Mouse (Mus musculus) adrenal gland, postnatal 36 days (tissue): ENCODE results near the gene Dctpp1. TPM values are rescaled to one million over a fixed set of nuclear protein-coding genes. Genes with fewer than 3 reads are reported as not detected.

Experiments used
- DNase-seq, 2 experiments: peaks; one replicate each; pipeline ENCODE4 v3.0.0; 2021; ENCODE audit warnings: mixed read lengths in 1 of 2
- total RNA-seq, 2 experiments: library from RNA; stranded (reverse); gene quantifications; 2 replicates each; pipeline ENCODE4 v1.2.3; 2021

The Dctpp1 gene
- total RNA-seq, 2 experiments from 2014 or later: 27.8 to 49.1 TPM

- DNase-seq: no peak
Measured at GRCm38 (mm10) chr7:127210266-127210665, 50.2 kb downstream of the Dctpp1 start.

- no peak for DNase-seq
Measured at GRCm38 (mm10) chr7:127209851-127210250, 50.7 kb downstream of the Dctpp1 start.

GRCm38 (mm10) chr7:127208553-127209438, 51.7 kb downstream of the Dctpp1 start, which contains the start of gene Mylpf:
Mylpf (plus strand) TSS chr7:127208890.
- DNase-seq: peak; percentile 95 to 96

- no peak for DNase-seq
Measured at GRCm38 (mm10) chr7:127208295-127208552, 52.3 kb downstream of the Dctpp1 start, which contains the start of gene Tbc1d10b. Tbc1d10b (minus strand) TSS chr7:127208468.

GRCm38 (mm10) chr7:127207374-127208294, 52.9 kb downstream of the Dctpp1 start:
- peak in 1 of 2 experiments; percentile 27 for DNase-seq

Other genes starting within 250 kb of the Dctpp1 start
- gene Mvp, start 246.1 kb downstream of the Dctpp1 start, total RNA-seq: 100 to 1,000 TPM; 102 to 129 TPM
- gene Pagr1b, start 244.2 kb downstream of the Dctpp1 start, total RNA-seq: 1 to 10 TPM in 1 of 2 experiments, not detected in 1; 3.0 TPM
- gene Pagr1a, start 243.4 kb downstream of the Dctpp1 start, total RNA-seq: 10 to 100 TPM in 1 of 2 experiments, 1 to 10 TPM in 1; 4.4 to 15.1 TPM
- gene Gm42742, start 239.6 kb downstream of the Dctpp1 start, total RNA-seq: 10 to 100 TPM; 28.9 to 29.6 TPM
- gene Prrt2, start 239.5 kb downstream of the Dctpp1 start, total RNA-seq: 1 to 10 TPM; 1.9 to 2.9 TPM
- gene Maz, start 233.7 kb downstream of the Dctpp1 start, total RNA-seq: 100 to 1,000 TPM; 120 to 126 TPM
- gene Kif22, start 218.2 kb downstream of the Dctpp1 start, total RNA-seq: 1 to 10 TPM; 5.7 to 6.8 TPM
- not detected for gene Zg16, start 173.4 kb downstream of the Dctpp1 start, total RNA-seq
- 1 to 10 TPM in 1 of 2 experiments, under 1 TPM in 1; 0.89 to 1.1 TPM for gene AI467606, start 169.3 kb downstream of the Dctpp1 start, total RNA-seq
- gene Qprt, start 138.5 kb downstream of the Dctpp1 start, total RNA-seq: under 1 TPM; 0.26 to 0.40 TPM
- gene Spn, start 122.9 kb downstream of the Dctpp1 start, total RNA-seq: 1 to 10 TPM in 1 of 2 experiments, under 1 TPM in 1; 0.70 to 1.3 TPM
- gene Cd2bp2, start 64.7 kb downstream of the Dctpp1 start, total RNA-seq: 10 to 100 TPM; 59.3 to 61.0 TPM
- gene Tbc1d10b, start 52.2 kb downstream of the Dctpp1 start, total RNA-seq: 10 to 100 TPM; 40.7 to 48.4 TPM
- 1 to 10 TPM; 1.9 to 2.7 TPM for gene Mylpf, start 51.8 kb downstream of the Dctpp1 start, total RNA-seq
- gene Zfp553, start 27.6 kb downstream of the Dctpp1 start, total RNA-seq: 10 to 100 TPM; 10.1 to 11.9 TPM
- 1 to 10 TPM; 5.6 to 7.9 TPM for gene Sept1, start 27.6 kb downstream of the Dctpp1 start, total RNA-seq
- gene Zfp771, start 16.4 kb downstream of the Dctpp1 start, total RNA-seq: 10 to 100 TPM; 28.0 to 34.2 TPM
- gene Sephs2, start 13.3 kb upstream of the Dctpp1 start, total RNA-seq: 100 to 1,000 TPM in 1 of 2 experiments, 10 to 100 TPM in 1; 65.9 to 128 TPM
- gene Itgal, start 35.6 kb upstream of the Dctpp1 start, total RNA-seq: 1 to 10 TPM; 1.1 to 1.8 TPM
- 10 to 100 TPM; 25.9 to 26.1 TPM for gene Zfp768, start 84.9 kb upstream of the Dctpp1 start, total RNA-seq
- 10 to 100 TPM; 10.7 to 12.2 TPM for gene Zfp747, start 115.3 kb upstream of the Dctpp1 start, total RNA-seq
- gene 9130019O22Rik, start 126.5 kb upstream of the Dctpp1 start, total RNA-seq: 1 to 10 TPM; 4.7 to 5.2 TPM
- gene E430018J23Rik, start 132.9 kb upstream of the Dctpp1 start, total RNA-seq: 1 to 10 TPM; 8.7 to 9.9 TPM
- 1 to 10 TPM; 6.4 to 7.9 TPM for gene Zfp764, start 146.1 kb upstream of the Dctpp1 start, total RNA-seq
- gene Zfp688, start 161.4 kb upstream of the Dctpp1 start, total RNA-seq: 10 to 100 TPM; 12.7 to 12.8 TPM
- 1 to 10 TPM; 3.8 to 4.4 TPM for gene Zfp689, start 188.4 kb upstream of the Dctpp1 start, total RNA-seq
- 10 to 100 TPM; 44.3 to 48.3 TPM for gene Prr14, start 198.9 kb upstream of the Dctpp1 start, total RNA-seq
- gene Fbrs, start 218.5 kb upstream of the Dctpp1 start, total RNA-seq: 10 to 100 TPM; 56.5 to 66.7 TPM